In the genomic region with DNA sequence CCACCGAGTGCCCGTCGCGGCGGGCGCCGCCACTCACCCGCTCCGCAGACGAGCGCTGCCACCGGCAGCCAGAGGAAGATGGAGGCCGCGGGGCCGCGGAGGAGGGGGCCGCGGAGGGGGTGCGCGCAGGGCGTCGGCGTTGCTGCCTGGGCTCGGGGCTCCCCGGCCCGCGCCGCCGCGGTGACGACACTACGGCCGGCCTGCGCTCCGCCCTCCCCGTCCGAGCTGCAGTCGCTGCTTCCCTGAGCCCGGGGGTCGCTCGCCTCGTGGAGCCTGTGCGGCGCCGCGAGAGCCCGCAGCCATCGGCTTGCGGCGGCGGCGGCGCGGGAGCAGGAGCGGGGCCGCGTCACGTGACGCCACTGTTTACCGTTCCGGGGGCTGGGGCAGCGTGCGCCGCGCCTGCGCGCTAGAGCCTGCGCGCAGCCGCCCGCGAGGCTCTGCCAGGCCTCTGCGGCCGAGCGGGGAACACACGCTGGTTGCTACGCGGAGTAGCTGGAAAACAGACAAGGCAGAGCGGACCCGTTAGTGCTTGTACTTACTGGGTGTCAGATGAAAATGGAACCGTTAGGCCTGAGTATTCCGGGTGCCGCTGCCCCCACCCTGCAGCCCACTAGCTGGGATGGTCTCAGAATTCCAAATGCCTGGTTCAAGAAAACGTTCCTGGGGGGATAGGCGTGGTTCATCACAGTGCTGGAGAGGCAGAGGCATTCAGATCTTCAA, we compare ENCODE assay signal across 8 mouse cellular contexts. TPM values are rescaled to one million over a fixed set of nuclear protein-coding genes. Genes with fewer than 3 reads are reported as not detected.
A peak's percentile ranks its signal among the peaks of the same experiment; 100 is the strongest.
DNase-seq lines count a peak whose midpoint lies in the region; ATAC-seq and TF ChIP-seq lines count a peak whose summit lies in the region.

TSS of gene Phf3 (minus strand) at position 381 of the 720 bp plus-strand sequence.

- TF ChIP-seq CTCF in MEL (IDR thresholded peaks at IDR 0.05 in 2 of 3, conservative IDR thresholded peaks at IDR 0.05 in 1 of 3; ENCODE audit: control insufficient read depth in 1 of 3, insufficient read depth in 1 of 3, low read depth in 2 of 3, low read length in 3 of 3, poor library complexity in 1 of 3, severe bottlenecking in 1 of 3), result no peak
- TF ChIP-seq CTCF in cerebellum, adult 2 months (IDR thresholded peaks at IDR 0.05; ENCODE audit: borderline replicate concordance, insufficient read depth, low read depth, low read length), result no peak

- TF ChIP-seq RAD21 in MEL (IDR thresholded peaks at IDR 0.05; ENCODE audit: low read depth, low read length), result no peak

- H3K27me3 ChIP-seq in MEL (ENCODE audit: control insufficient read depth in 1 of 2, insufficient read depth in 2 of 2, low read length in 2 of 2), result no peaks in the 10 kb centered on the region
- H3K27me3 ChIP-seq in cerebellum, adult 2 months (ENCODE audit: control insufficient read depth, insufficient read depth, low read length), result no peaks in the 10 kb centered on the region; the same call in 1 of the 2 replicates
- H3K27me3 ChIP-seq in lung, embryonic 16.5 days (ENCODE audit: control insufficient read depth, insufficient read depth, low read depth, low read length), result no peaks in the 10 kb centered on the region

- peak within 1 kb of the TSS; percentile 93 for H3K9ac ChIP-seq in MEL (ENCODE audit: control insufficient read depth, low read depth, low read length, poor library complexity, severe bottlenecking)
- peak within 1 kb of the TSS; percentile 95 for H3K9ac ChIP-seq in lung, embryonic 16.5 days (ENCODE audit: low read length)

- TF ChIP-seq POLR2A in MEL (IDR thresholded peaks at IDR 0.05; ENCODE audit: control insufficient read depth in 1 of 2, insufficient read depth in 1 of 2, low read depth in 1 of 2, low read length in 2 of 2, poor library complexity in 1 of 2), result peak; percentile 66 to 89; a peak in 3 of 4 replicates
- peak; percentile 83 for TF ChIP-seq POLR2A in cerebellum, adult 2 months (IDR thresholded peaks at IDR 0.05; ENCODE audit: borderline replicate concordance, insufficient read depth, low read length)

- H3K4me3 ChIP-seq in MEL (ENCODE audit: control insufficient read depth in 1 of 2, insufficient read depth in 1 of 2, low read depth in 2 of 2, low read length in 2 of 2), result peak within 1 kb of the TSS; percentile 82 to 95
- peak within 1 kb of the TSS; percentile 68 for H3K4me3 ChIP-seq in cerebellum, adult 2 months (replicated peaks; ENCODE audit: insufficient read depth, low read depth, low read length)
- H3K4me3 ChIP-seq in lung, embryonic 16.5 days (ENCODE audit: low read length), result peak within 1 kb of the TSS; percentile 97

- peaks cover 0 to 2% of the 10 kb centered on the region in 2 experiments; a peak in 3 of 4 replicates for H3K4me1 ChIP-seq in MEL (ENCODE audit: control insufficient read depth in 1 of 2, insufficient read depth in 2 of 2, low read length in 2 of 2)
- H3K4me1 ChIP-seq in cerebellum, adult 2 months (ENCODE audit: control insufficient read depth, insufficient read depth, low read length), result no peaks in the 10 kb centered on the region; the same call in 1 of the 2 replicates
- peaks cover 10% of the 10 kb centered on the region; the same call in 1 of the 2 replicates for H3K4me1 ChIP-seq in lung, embryonic 16.5 days (replicated peaks; ENCODE audit: control insufficient read depth, insufficient read depth, low read length)

- H3K4me2 ChIP-seq in lung, embryonic 16.5 days (ENCODE audit: low read depth, low read length), result peak within 1 kb of the TSS; percentile 66

- no peak for TF ChIP-seq EP300 in MEL (IDR thresholded peaks at IDR 0.05; ENCODE audit: low read depth in 1 of 2, low read length in 2 of 2)

- WGBS in cerebellum, adult 2 months, result under 1% methylated on average over 72 of the region's 85 CpGs
- WGBS in lung, embryonic 16.5 days, result under 1% methylated on average over 72 of the region's 85 CpGs

- peaks cover 38% of the 10 kb centered on the region for H3K79me2 ChIP-seq in MEL (ENCODE audit: control insufficient read depth, insufficient read depth, low read length, poor library complexity)

- H3K27ac ChIP-seq in MEL (ENCODE audit: control insufficient read depth, low read depth, low read length), result peak within 1 kb of the TSS; percentile 90
- peak within 1 kb of the TSS; percentile 98 for H3K27ac ChIP-seq in cerebellum, adult 2 months (ENCODE audit: insufficient read depth, low read length)
- peak within 1 kb of the TSS; percentile 97 for H3K27ac ChIP-seq in lung, embryonic 16.5 days (ENCODE audit: low read length)

- no peaks in the 10 kb centered on the region for H3K9me3 ChIP-seq in MEL (replicated peaks; ENCODE audit: insufficient read depth, low read length)
- H3K9me3 ChIP-seq in lung, embryonic 16.5 days (ENCODE audit: control insufficient read depth, low read length), result no peaks in the 10 kb centered on the region

- DNase-seq in MEL (ENCODE audit: low read depth, low spot score), result peak; percentile 90
- DNase-seq in cerebellum, adult 2 months, result peak; percentile 90 to 92
- DNase-seq in forelimb bud, embryonic 11.5 days (ENCODE audit: low read depth, low spot score), result peak; percentile 92
- DNase-seq in layer of hippocampus, adult 9-10 months (ENCODE audit: low spot score), result peak; percentile 64
- peak; percentile 85 for DNase-seq in ovary, postnatal 10 days (ENCODE audit: low spot score)
- peak; percentile 84 to 85 for DNase-seq in thymus, postnatal 10 days (ENCODE audit: low spot score in 2 of 2)

- ATAC-seq in hematopoietic stem cell, adult 5-6 weeks (replicated peaks in 1 of 2; ENCODE audit: insufficient read depth in 1 of 2, low FRiP score in 2 of 2, low TSS enrichment in 1 of 2, low read depth in 1 of 2, poor library complexity in 2 of 2, severe bottlenecking in 2 of 2), result peak; percentile 83
- ATAC-seq in lung, embryonic 16.5 days (ENCODE audit: low read depth), result peak; percentile 95

- H3K36me3 ChIP-seq in MEL (ENCODE audit: control insufficient read depth in 1 of 2, insufficient read depth in 2 of 2, low read length in 2 of 2), result peaks cover 1 to 21% of the 10 kb centered on the region in 2 experiments; a peak in 2 of 4 replicates
- H3K36me3 ChIP-seq in lung, embryonic 16.5 days (ENCODE audit: control insufficient read depth, insufficient read depth, low read length), result no peaks in the 10 kb centered on the region

TF ChIP-seq in MEL, 35 proteins besides CTCF, POLR2A, EP300 and RAD21:
- TF ChIP-seq NELFE (IDR thresholded peaks at IDR 0.05; ENCODE audit: low read depth, low read length) (peak; percentile 91), NRF1 (IDR thresholded peaks at IDR 0.05; ENCODE audit: insufficient read depth, low read depth, low read length, poor library complexity, severe bottlenecking) (peak; percentile 83), POLR2AphosphoS2 (IDR thresholded peaks at IDR 0.05; ENCODE audit: low read length) (peak; percentile 87), MXI1 (IDR thresholded peaks at IDR 0.05; ENCODE audit: low read depth, low read length) (peak; percentile 75), MAX (IDR thresholded peaks at IDR 0.05; ENCODE audit: low read length) (peak; percentile 87), CHD1 (IDR thresholded peaks at IDR 0.05; ENCODE audit: low read depth, low read length) (peak; percentile 77; the same call in 1 of the 2 replicates), MAZ (IDR thresholded peaks at IDR 0.05; ENCODE audit: low read depth, low read length) (peak; percentile 27; the same call in 1 of the 2 replicates), HCFC1 (IDR thresholded peaks at IDR 0.05; ENCODE audit: low read depth, low read length) (peak; percentile 75), MYB (IDR thresholded peaks at IDR 0.05; ENCODE audit: low read depth, low read length) (no peak), JUND (IDR thresholded peaks at IDR 0.05; ENCODE audit: low read depth, low read length) (no peak), ZNF384 (IDR thresholded peaks at IDR 0.05; ENCODE audit: low read depth, low read length) (peak; percentile 57; the same call in 1 of the 2 replicates), ETS1 (IDR thresholded peaks at IDR 0.05; ENCODE audit: low read depth, low read length) (no peak), ZKSCAN1 (IDR thresholded peaks at IDR 0.05; ENCODE audit: low read depth, low read length) (no peak), MYC (IDR thresholded peaks at IDR 0.05; ENCODE audit: low read depth, low read length) (0 out of 2 replicates have a peak, but pooled peaks have one; percentile 58), TBP (IDR thresholded peaks at IDR 0.05; ENCODE audit: low read depth, low read length) (peak; percentile 43; the same call in 1 of the 2 replicates), RCOR1 (IDR thresholded peaks at IDR 0.05; ENCODE audit: low read depth, low read length) (no peak), USF2 (IDR thresholded peaks at IDR 0.05; ENCODE audit: borderline replicate concordance in 1 of 2, insufficient read depth in 1 of 2, low read depth in 1 of 2, low read length in 2 of 2) (peak; percentile 23 to 73; a peak in 3 of 4 replicates), ZMIZ1 (IDR thresholded peaks at IDR 0.05; ENCODE audit: low read depth, low read length) (peak; percentile 93), SIN3A (IDR thresholded peaks at IDR 0.05; ENCODE audit: low read length) (no peak; the same call in 1 of the 2 replicates), TCF12 (IDR thresholded peaks at IDR 0.05; ENCODE audit: low read depth, low read length) (peak; percentile 62), GABPA (IDR thresholded peaks at IDR 0.05; ENCODE audit: low read depth, low read length) (no peak), USF1 (IDR thresholded peaks at IDR 0.05; ENCODE audit: low read depth, low read length) (peak; percentile 93), MAFK (IDR thresholded peaks at IDR 0.05; ENCODE audit: borderline replicate concordance, low read depth, low read length) (no peak)

RNA-seq across cellular contexts. Expression of gene Phf3, which starts in this region (rescaled TPM):
- total RNA-seq in MEL (2012; rRNA removed), result 32.5 and 41.1 TPM in 2 replicates
- 100 to 1,000 TPM in 1 of 2 experiments, 10 to 100 TPM in 1; 50.6 to 606 TPM for polyA plus RNA-seq in MEL (2012; ENCODE audit: insufficient read depth in 1 of 2, insufficient read length in 2 of 2, low read depth in 1 of 2, low replicate concordance in 2 of 2, missing spikeins in 1 of 2)
- polyA plus RNA-seq in cerebellum, adult 2 months (2012; rRNA removed), result 52.8 and 54.7 TPM in 2 replicates
- 187 and 193 TPM in 2 replicates for total RNA-seq in hematopoietic stem cell, adult 5-6 weeks (2017)
- 27.7 and 29.4 TPM in 2 replicates for polyA plus RNA-seq in lung, embryonic 16.5 days (2015; fragmentation: Nextera tagmentation; extraction: Ambion mirVana)

Comparison
In these comparisons a context has a peak if more than half of its experiments do, and no peak if none do; other contexts are left out.
1. Peak in every context shown above with its lines: DNase-seq, ATAC-seq, H3K4me3 ChIP-seq and H3K27ac ChIP-seq.